ENCODE assay signal across 27 mouse cellular contexts in genomic region chr3:57921071-57921882, GRCm38 (mm10).
DNase-seq lines count a peak whose midpoint lies in the region; ATAC-seq and TF ChIP-seq lines count a peak whose summit lies in the region.
"Had no signal": no experiment of that assay in that cellular context is flagged by ENCODE, and none has a peak within 500 bp of the region (broad histone marks: within the 10 kb centered on the region; RNA-seq: fewer than 3 reads in every experiment).

No protein-coding gene starts in this region.

- H3K79me2 ChIP-seq in myocyte (ENCODE audit: control insufficient read depth, insufficient read depth), result no peaks in the 10 kb centered on the region

- H3K27me3 ChIP-seq in kidney, postnatal 0 days (ENCODE audit: insufficient read depth, low read length), result no peaks in the 10 kb centered on the region
- H3K27me3 ChIP-seq in kidney, adult 2 months (replicated peaks; ENCODE audit: control insufficient read depth, insufficient read depth, low read length), result no peaks in the 10 kb centered on the region
- H3K27me3 ChIP-seq in myocyte (ENCODE audit: control insufficient read depth, insufficient read depth, insufficient read length), result no peaks in the 10 kb centered on the region
- H3K27me3 ChIP-seq: embryonic facial prominence, embryonic 15.5 days; heart, embryonic 13.5 days; hindbrain, embryonic 15.5 days; liver, embryonic 12.5 days; midbrain, embryonic 12.5 days had no signal

- no peak overlapping the region for H3K4me3 ChIP-seq in gastrocnemius, adult 2 months
- no peak overlapping the region for H3K4me3 ChIP-seq in kidney, postnatal 0 days (replicated peaks; ENCODE audit: low read depth, low read length)
- H3K4me3 ChIP-seq in kidney, adult 2 months (ENCODE audit: insufficient read depth, low read depth, low read length), result no peak overlapping the region
- no peak overlapping the region for H3K4me3 ChIP-seq in myocyte
- H3K4me3 ChIP-seq: embryonic facial prominence, embryonic 10.5 days; embryonic facial prominence, embryonic 15.5 days; heart, embryonic 13.5 days; hindbrain, embryonic 10.5 days; hindbrain, embryonic 15.5 days; liver, embryonic 12.5 days; midbrain, embryonic 12.5 days had no signal

- TF ChIP-seq CTCF in gastrocnemius, adult 2 months (IDR thresholded peaks at IDR 0.05), result no peak
- TF ChIP-seq CTCF in kidney, postnatal 0 days (IDR thresholded peaks at IDR 0.05; ENCODE audit: low read depth), result no peak
- no peak for TF ChIP-seq CTCF in kidney, adult 2 months (conservative IDR thresholded peaks at IDR 0.05; ENCODE audit: insufficient read depth, insufficient read length, low read depth, low read length)

- no peaks in the 10 kb centered on the region for H3K9me3 ChIP-seq in kidney, postnatal 0 days (replicated peaks; ENCODE audit: low read length)
- H3K9me3 ChIP-seq: embryonic facial prominence, embryonic 10.5 days; embryonic facial prominence, embryonic 15.5 days; heart, embryonic 13.5 days; hindbrain, embryonic 10.5 days; hindbrain, embryonic 15.5 days; liver, embryonic 12.5 days; midbrain, embryonic 12.5 days had no signal

- TF ChIP-seq POLR2A in kidney, adult 2 months (IDR thresholded peaks at IDR 0.05; ENCODE audit: low read depth, low read length), result no peak
- no peak for TF ChIP-seq POLR2A in myocyte (IDR thresholded peaks at IDR 0.05; ENCODE audit: insufficient read length, low read depth)

- H3K36me3 ChIP-seq in kidney, postnatal 0 days (ENCODE audit: insufficient read depth, low read length), result no peaks in the 10 kb centered on the region
- H3K36me3 ChIP-seq in kidney, adult 2 months (ENCODE audit: control insufficient read depth, insufficient read depth, low read length), result no peaks in the 10 kb centered on the region
- H3K36me3 ChIP-seq in myocyte (ENCODE audit: control insufficient read depth, insufficient read depth), result no peaks in the 10 kb centered on the region
- H3K36me3 ChIP-seq: embryonic facial prominence, embryonic 10.5 days; embryonic facial prominence, embryonic 15.5 days; heart, embryonic 13.5 days; hindbrain, embryonic 10.5 days; hindbrain, embryonic 15.5 days; liver, embryonic 12.5 days; midbrain, embryonic 12.5 days had no signal

- H3ac ChIP-seq in myocyte (ENCODE audit: control insufficient read depth, insufficient read length), result no peak overlapping the region

- intact Hi-C loops in gastrocnemius, adult 2 months (cut with DNase I), result loop anchor here (2.0 to 5.0 kb wide), 2 partner anchors 56 to 74 kb away; no protein-coding TSS in a partner anchor
- intact Hi-C loops in heart, postnatal 14 days (cut with DNase I), result no loop called here

- no peak overlapping the region for H3K4me2 ChIP-seq in kidney, postnatal 0 days (ENCODE audit: low read length)
- no peak overlapping the region for H3K4me2 ChIP-seq in myocyte (ENCODE audit: low read depth)
- H3K4me2 ChIP-seq: embryonic facial prominence, embryonic 15.5 days; heart, embryonic 13.5 days; hindbrain, embryonic 15.5 days; liver, embryonic 12.5 days; midbrain, embryonic 12.5 days had no signal

- peak overlapping the region; percentile 78 for H3K27ac ChIP-seq in gastrocnemius, adult 2 months
- H3K27ac ChIP-seq in kidney, postnatal 0 days, result no peak overlapping the region
- no peak overlapping the region for H3K27ac ChIP-seq in kidney, adult 2 months (ENCODE audit: insufficient read depth, low read depth, low read length)
- H3K27ac ChIP-seq: embryonic facial prominence, embryonic 10.5 days; embryonic facial prominence, embryonic 15.5 days; heart, embryonic 13.5 days; hindbrain, embryonic 10.5 days; hindbrain, embryonic 15.5 days; liver, embryonic 12.5 days; midbrain, embryonic 12.5 days had no signal

- no peaks in the 10 kb centered on the region for H3K4me1 ChIP-seq in kidney, postnatal 0 days (replicated peaks; ENCODE audit: insufficient read depth, low read length)
- H3K4me1 ChIP-seq in kidney, adult 2 months (ENCODE audit: control insufficient read depth, insufficient read depth, low read length), result no peaks in the 10 kb centered on the region
- H3K4me1 ChIP-seq: embryonic facial prominence, embryonic 15.5 days; heart, embryonic 13.5 days; hindbrain, embryonic 10.5 days; liver, embryonic 12.5 days had no signal

- peak; percentile 36 to 80 for DNase-seq in adrenal gland, adult (ENCODE audit: inconsistent age in 2 of 2, low spot score in 1 of 2)
- DNase-seq in adrenal gland, postnatal 10 days, result no peak
- no peak for DNase-seq in gastrocnemius, adult 2 months
- no peak for DNase-seq in gastrocnemius, adult 8-10 months (ENCODE audit: low spot score in 2 of 2)
- peak; percentile 94 for DNase-seq in kidney, postnatal 0 days (ENCODE audit: low spot score)
- DNase-seq in kidney, adult 2 months, result no peak
- DNase-seq in heart, postnatal 14 days, result no peak
- DNase-seq: cerebellum, adult 8-10 months; cerebellum, postnatal 25 days; heart, postnatal 10 days; layer of hippocampus, postnatal 36 days; left cerebral cortex, postnatal 4 days; liver, postnatal 0 days; lung, postnatal 36 days; retina, postnatal 1 day; right cerebral cortex, postnatal 14 days; spleen, adult 18-20 months; thymus, postnatal 14 days had no signal

- ATAC-seq in kidney, postnatal 0 days (replicated peaks; ENCODE audit: low FRiP score, low read depth), result peak; percentile 72; the same call in 1 of the 2 replicates
- ATAC-seq: forebrain, embryonic 14.5 days; liver, embryonic 12.5 days; liver, postnatal 0 days had no signal

- WGBS in kidney, postnatal 0 days, result 41% methylated on average over 2 of the region's 2 CpGs
- WGBS in kidney, adult 2 months, result 59% methylated on average over 2 of the region's 2 CpGs

- H3K9ac ChIP-seq in kidney, postnatal 0 days (ENCODE audit: low read depth, low read length), result no peak overlapping the region
- H3K9ac ChIP-seq: embryonic facial prominence, embryonic 15.5 days; heart, embryonic 13.5 days; hindbrain, embryonic 15.5 days; liver, embryonic 12.5 days; liver, postnatal 0 days; midbrain, embryonic 12.5 days had no signal

TF ChIP-seq in myocyte, 11 proteins besides CTCF, POLR2A, EP300 and RAD21:
- TF ChIP-seq CEBPB (IDR thresholded peaks at IDR 0.05; ENCODE audit: insufficient read depth, poor library complexity, severe bottlenecking) (peak; percentile 83), TCF12 (IDR thresholded peaks at IDR 0.05; ENCODE audit: insufficient read depth, poor library complexity, severe bottlenecking) (no peak), TCF3 (IDR thresholded peaks at IDR 0.05; ENCODE audit: insufficient read length, low read depth) (no peak)
TF ChIP-seq in myocyte: peak in this region for 1.

Comparison
In these comparisons a context has a peak if more than half of its experiments do, and no peak if none do; other contexts are left out.
1. DNase-seq: peak in adrenal gland, adult (2 of 2) and kidney, postnatal 0 days (single experiment); none in adrenal gland, postnatal 10 days (single experiment), gastrocnemius, adult 2 months (single experiment), gastrocnemius, adult 8-10 months (0 of 2), kidney, adult 2 months (single experiment) and heart, postnatal 14 days (0 of 2).